Mouse (Mus musculus) intestine, embryonic 14.5 days (tissue): ENCODE measurements around the gene Abcd2. TPM values are rescaled to one million over a fixed set of nuclear protein-coding genes. Genes with fewer than 3 reads are reported as not detected.

Experiments used
- ATAC-seq: fragments of 200-750 bp; cut with Nextera tagmentation; replicated peaks from 2 replicates; pipeline ENCODE4 v1.8.0; 2017; ENCODE audit warnings: low read depth, moderate number of reproducible peaks, moderate TSS enrichment, moderate library complexity; ENCODE audit not compliant: low FRiP score, low TSS enrichment
- DNase-seq: peaks from one replicate; pipeline ENCODE4 v3.0.0-alpha.2; 2018; ENCODE audit warnings: low spot score
- H3K27ac ChIP-seq: fragments of 300-500 bp; sonication (generic); 2 replicates; pipeline ENCODE4 v1.5.1; 2014; ENCODE audit warnings: low read depth, mild to moderate bottlenecking, control low read depth
- H3K27me3 ChIP-seq: fragments of 300-500 bp; sonication (generic); replicated peaks from 2 replicates; pipeline ENCODE4 v1.6.1; 2014; ENCODE audit warnings: low read length, control low read depth; ENCODE audit not compliant: control insufficient read depth, insufficient read depth
- H3K36me3 ChIP-seq: fragments of 300-500 bp; sonication (generic); 2 replicates; pipeline ENCODE4 v1.6.1; 2014; ENCODE audit warnings: low read length, control low read depth; ENCODE audit not compliant: control insufficient read depth, insufficient read depth
- H3K4me1 ChIP-seq: fragments of 300-500 bp; sonication (generic); replicated peaks from 2 replicates; pipeline ENCODE4 v1.6.1; 2014; ENCODE audit warnings: low read length, control low read depth, mixed read lengths; ENCODE audit not compliant: control insufficient read depth, insufficient read depth
- H3K4me2 ChIP-seq: fragments of 300-500 bp; sonication (generic); 2 replicates; pipeline ENCODE4 v1.6.1; 2014; ENCODE audit warnings: low read length
- H3K4me3 ChIP-seq: fragments of 300-500 bp; sonication (generic); 2 replicates; pipeline ENCODE4 v1.5.1; 2014; ENCODE audit warnings: low read depth, low read length, control low read depth, mixed read lengths
- H3K9ac ChIP-seq: fragments of 300-500 bp; sonication (generic); 2 replicates; pipeline ENCODE4 v1.6.1; 2014; ENCODE audit warnings: mild to moderate bottlenecking, low read length
- H3K9me3 ChIP-seq: fragments of 300-500 bp; sonication (generic); 2 replicates; pipeline ENCODE4 v1.6.1; 2016; ENCODE audit warnings: low read length, control low read depth; ENCODE audit not compliant: control insufficient read depth
- WGBS: fragments of 180-500 bp; shearing (Covaris S2); extraction: QIAGEN DNeasy Blood & Tissue Kit; methylation state at CpG from one replicate; pipeline ENCODE4 v1.1.7; 2014; 5-methylcytosine and 5-hydroxymethylcytosine counted together
- polyA plus RNA-seq: library from polyadenylated mRNA; unstranded; fragments of >200 nt; fragmentation: Nextera tagmentation; extraction: Ambion mirVana; gene quantifications from 2 replicates; pipeline ENCODE4 v1.2.1, GENCODE M21; 2014

Abcd2 gene
- polyA plus RNA-seq: 2.8 and 3.4 TPM in 2 replicates

- peak within 1 kb of the TSS; percentile 55 for H3K4me2 ChIP-seq
- H3K9ac ChIP-seq: peak within 1 kb of the TSS; percentile 47; the same call in 1 of the 2 replicates
- no peaks in the 10 kb centered on the region for H3K9me3 ChIP-seq
- peaks cover 6% of the 10 kb centered on the region for H3K4me1 ChIP-seq
- WGBS: under 1% methylated on average over 22 of the region's 22 CpGs
- DNase-seq (peak; percentile 81), ATAC-seq (peak; percentile 88)
- no peaks in the 10 kb centered on the region for H3K27me3 ChIP-seq
- peak within 1 kb of the TSS; percentile 47 for H3K4me3 ChIP-seq
- H3K27ac ChIP-seq: peak within 1 kb of the TSS; percentile 84
- no peaks in the 10 kb centered on the region for H3K36me3 ChIP-seq
Observed at GRCm38 (mm10) chr15:91191412-91192222, at the start of gene Abcd2. TSS of gene Abcd2 (minus strand) at chr15:91191799.

GRCm38 (mm10) chr15:91240683-91241335 lies 49.2 kb upstream of the Abcd2 start:
- Histone ChIP-seq H3K9ac (no peak overlapping the region), H3K27me3 (no peaks in the 10 kb centered on the region), H3K36me3 (no peaks in the 10 kb centered on the region), H3K4me2 (no peak overlapping the region), H3K4me3 (no peak overlapping the region), H3K27ac (no peak overlapping the region), H3K4me1 (no peaks in the 10 kb centered on the region), H3K9me3 (no peaks in the 10 kb centered on the region)
- WGBS: 81% methylated on average over 3 of the region's 3 CpGs
- DNase-seq (no peak), ATAC-seq (no peak)

GRCm38 (mm10) chr15:91237294-91237693 lies 45.7 kb upstream of the Abcd2 start:
- Histone ChIP-seq H3K9ac (no peak overlapping the region), H3K27ac (no peak overlapping the region), H3K36me3 (no peaks in the 10 kb centered on the region), H3K4me1 (no peaks in the 10 kb centered on the region), H3K4me2 (no peak overlapping the region), H3K27me3 (no peaks in the 10 kb centered on the region), H3K4me3 (no peak overlapping the region), H3K9me3 (no peaks in the 10 kb centered on the region)
- WGBS: 89% methylated on average over 5 of the region's 5 CpGs
- DNase-seq (no peak), ATAC-seq (no peak)

GRCm38 (mm10) chr15:91206518-91206917 lies 14.9 kb upstream of the Abcd2 start:
- 84% methylated on average over 5 of the region's 5 CpGs for WGBS
- ATAC-seq: no peak
- no peak overlapping the region for H3K4me3 ChIP-seq

GRCm38 (mm10) chr15:91203521-91203920 lies 11.9 kb upstream of the Abcd2 start:
- no peak overlapping the region for H3K4me2 ChIP-seq
- no peak overlapping the region for H3K4me3 ChIP-seq
- ATAC-seq (no peak), DNase-seq (no peak)
- H3K36me3 ChIP-seq: no peaks in the 10 kb centered on the region
- H3K27me3 ChIP-seq: no peaks in the 10 kb centered on the region
- no peak overlapping the region for H3K9ac ChIP-seq
- no peaks in the 10 kb centered on the region for H3K4me1 ChIP-seq
- 85% methylated on average over 3 of the region's 3 CpGs for WGBS
- H3K27ac ChIP-seq: no peak overlapping the region
- H3K9me3 ChIP-seq: no peaks in the 10 kb centered on the region

More at GRCm38 (mm10) chr15:91206518-91206917, 14.9 kb upstream of the Abcd2 start:
- Histone ChIP-seq H3K27me3 (no peaks in the 10 kb centered on the region), H3K36me3 (no peaks in the 10 kb centered on the region), H3K9ac (no peak overlapping the region), H3K4me1 (no peaks in the 10 kb centered on the region), H3K27ac (no peak overlapping the region), H3K4me2 (no peak overlapping the region), H3K9me3 (no peaks in the 10 kb centered on the region)
- DNase-seq: no peak

DNA sequence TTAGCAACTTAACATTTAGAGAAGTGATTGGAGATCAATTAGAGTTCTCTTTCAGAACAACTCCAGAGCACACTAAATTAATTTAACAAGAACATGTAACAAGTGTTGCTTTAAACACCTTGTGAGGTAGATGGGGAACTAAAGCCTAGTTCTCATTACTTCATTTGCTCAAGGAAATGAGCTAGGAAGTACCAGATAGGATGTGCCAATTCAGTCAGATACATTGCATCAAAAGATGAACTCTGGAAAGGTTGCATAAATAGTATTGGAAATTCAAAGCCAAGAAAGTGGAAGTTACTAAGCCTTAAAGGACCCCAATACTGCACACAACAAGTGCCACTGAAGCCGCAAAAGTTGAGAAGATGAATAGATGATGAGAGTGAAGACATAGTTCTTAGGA lies 10.9 kb upstream of the Abcd2 start:
- Histone ChIP-seq H3K4me3 (no peak overlapping the region), H3K9me3 (no peaks in the 10 kb centered on the region), H3K4me1 (no peaks in the 10 kb centered on the region), H3K27ac (no peak overlapping the region), H3K9ac (no peak overlapping the region), H3K27me3 (no peaks in the 10 kb centered on the region), H3K36me3 (no peaks in the 10 kb centered on the region), H3K4me2 (no peak overlapping the region)
- ATAC-seq (no peak), DNase-seq (no peak)
- 100% methylated on average over 1 of the region's 1 CpGs for WGBS

- H3K27ac ChIP-seq: no peak overlapping the region
- ATAC-seq: no peak
- 79% methylated on average over 1 of the region's 1 CpGs for WGBS
- H3K27me3 ChIP-seq: no peaks in the 10 kb centered on the region
- H3K36me3 ChIP-seq: no peaks in the 10 kb centered on the region
- no peak overlapping the region for H3K4me3 ChIP-seq
- H3K9ac ChIP-seq: no peak overlapping the region
- H3K4me2 ChIP-seq: no peak overlapping the region
- no peaks in the 10 kb centered on the region for H3K9me3 ChIP-seq
- no peak for DNase-seq
- H3K4me1 ChIP-seq: no peaks in the 10 kb centered on the region
Observed at GRCm38 (mm10) chr15:91200833-91201232, 9.2 kb upstream of the Abcd2 start.

DNA sequence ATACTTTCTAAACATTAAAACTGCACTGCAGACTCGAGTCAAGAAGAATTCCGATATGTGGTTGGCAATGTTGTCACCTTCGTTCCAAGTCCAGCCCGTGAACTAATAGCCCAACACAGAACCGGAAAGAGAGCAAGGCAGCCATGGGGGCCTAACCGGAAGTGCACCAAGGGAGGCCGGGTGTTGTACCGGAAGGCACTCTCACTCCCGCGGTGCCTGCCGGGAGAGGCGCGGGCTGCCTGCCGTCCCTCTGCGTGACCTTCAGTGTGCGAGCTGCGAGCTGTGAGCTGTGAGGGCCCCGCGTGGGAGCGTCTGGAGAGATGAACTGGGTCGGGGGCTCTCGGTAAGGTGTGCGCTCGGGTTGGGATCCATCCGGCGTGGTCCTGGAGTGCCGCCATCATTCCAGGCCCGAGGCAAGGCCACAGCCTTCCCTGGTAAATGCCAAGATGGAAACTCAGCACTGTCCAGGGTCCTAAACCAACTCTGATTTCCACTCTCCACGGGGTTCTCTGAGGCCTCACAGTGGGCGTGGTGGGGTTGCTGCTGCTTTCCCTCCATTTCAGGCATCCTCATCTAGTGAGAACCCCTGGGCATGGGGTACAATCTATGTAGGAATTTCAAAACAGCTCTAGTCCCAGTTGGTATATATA lies 7.8 kb upstream of the Abcd2 start, which contains the start of gene CN725425:
CN725425 (plus strand) TSS at position 239 of the 650 bp plus-strand sequence.
- H3K4me3 ChIP-seq: no peak within 1 kb of the TSS
- no peak within 1 kb of the TSS for H3K27ac ChIP-seq
- H3K9ac ChIP-seq: no peak within 1 kb of the TSS
- no peak for ATAC-seq
- no peak for DNase-seq
- H3K4me1 ChIP-seq: no peaks in the 10 kb centered on the region
- no peak within 1 kb of the TSS for H3K4me2 ChIP-seq
- H3K27me3 ChIP-seq: no peaks in the 10 kb centered on the region
- no peaks in the 10 kb centered on the region for H3K36me3 ChIP-seq
- H3K9me3 ChIP-seq: no peaks in the 10 kb centered on the region
- WGBS: 93% methylated on average over 30 of the region's 30 CpGs
